Comparison of ENCODE assay signal across 8 mouse cellular contexts in the genomic region with DNA sequence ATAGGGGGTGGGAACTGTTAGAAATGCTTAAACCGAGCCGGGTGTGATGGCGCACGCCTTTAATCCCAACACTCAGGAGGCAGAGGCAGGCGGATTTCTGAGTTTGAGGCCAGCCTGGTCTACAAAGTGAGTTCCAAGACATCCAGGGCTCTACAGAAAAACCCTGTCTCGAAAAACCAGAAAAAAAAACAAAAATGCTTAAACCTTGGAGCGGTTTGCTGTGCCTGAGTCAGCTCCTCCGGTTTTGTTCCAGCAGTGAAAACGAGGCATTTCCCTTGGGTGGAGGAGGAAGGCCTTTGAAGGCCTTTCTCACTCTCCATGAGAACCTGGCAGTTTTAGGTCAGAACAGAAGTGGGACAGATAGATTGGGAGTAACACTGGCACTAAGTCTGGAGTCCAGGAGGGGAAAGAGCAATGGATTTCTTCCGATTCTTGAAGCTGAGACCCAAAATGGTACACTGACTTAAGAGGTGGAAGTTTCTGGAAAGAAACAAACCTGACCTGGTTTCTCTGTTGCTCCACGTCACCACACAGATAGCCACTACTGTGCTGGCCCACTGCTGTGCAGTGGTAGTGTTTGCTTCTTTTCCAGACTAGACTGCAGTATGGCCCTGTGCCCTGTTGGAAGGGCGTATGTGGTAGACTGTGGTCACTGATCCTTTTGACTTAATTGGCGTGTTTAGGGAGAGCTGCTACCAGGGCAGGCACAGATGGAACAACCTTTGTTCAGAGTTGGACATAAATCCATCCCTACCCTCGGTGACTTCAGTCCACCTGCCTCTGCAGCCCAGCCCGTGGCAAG. TPM values are rescaled to one million over a fixed set of nuclear protein-coding genes. Genes with fewer than 3 reads are reported as not detected.
DNase-seq lines count a peak whose midpoint lies in the region; ATAC-seq and TF ChIP-seq lines count a peak whose summit lies in the region.

No protein-coding gene starts in this region.

- no peaks in the 10 kb centered on the region for H3K27me3 ChIP-seq in midbrain, postnatal 0 days (ENCODE audit: insufficient read depth, low read length)

- ATAC-seq in midbrain, postnatal 0 days (ENCODE audit: low FRiP score): no peak

- peaks cover 20% of the 10 kb centered on the region for H3K4me1 ChIP-seq in midbrain, postnatal 0 days (ENCODE audit: insufficient read depth, low read length)

- peak overlapping the region; percentile 77 for H3K4me2 ChIP-seq in midbrain, postnatal 0 days (ENCODE audit: low read depth, low read length, poor library complexity, severe bottlenecking)

- H3K4me3 ChIP-seq in midbrain, postnatal 0 days (ENCODE audit: low read depth, low read length): peak overlapping the region; percentile 83

- H3K36me3 ChIP-seq in midbrain, postnatal 0 days (ENCODE audit: insufficient read depth, low read length): peaks cover 14% of the 10 kb centered on the region

- peak overlapping the region; percentile 48; the same call in 1 of the 2 replicates for H3K9ac ChIP-seq in midbrain, postnatal 0 days (replicated peaks; ENCODE audit: low read length, poor library complexity, severe bottlenecking)

- no peaks in the 10 kb centered on the region for H3K9me3 ChIP-seq in midbrain, postnatal 0 days (ENCODE audit: low read length)

- H3K27ac ChIP-seq in midbrain, postnatal 0 days (ENCODE audit: low read depth, low read length): peak overlapping the region; percentile 79; the same call in 1 of the 2 replicates

- no peak for TF ChIP-seq CTCF in midbrain, postnatal 0 days (IDR thresholded peaks at IDR 0.05)

- WGBS in midbrain, postnatal 0 days: 59% methylated on average over 15 of the region's 15 CpGs

- peak; percentile 50 for DNase-seq in cerebellum, adult 9-10 months
- DNase-seq in cerebellum, postnatal 4 days (ENCODE audit: low spot score in 2 of 2): no peak
- peak; percentile 79 for DNase-seq in 3T3-L1 (ENCODE audit: low read depth, low spot score)
- DNase-seq in fibroblast of lung, adult 2 months (ENCODE audit: low read depth): peak; percentile 63
- peak; percentile 24 for DNase-seq in induced T-regulatory cell, adult 2 months (ENCODE audit: low read depth)
- no peak for DNase-seq in midbrain, postnatal 0 days (ENCODE audit: low spot score)
- no peak for DNase-seq in urinary bladder, postnatal 25 days (ENCODE audit: low spot score)
- no peak for DNase-seq in thymus, postnatal 36 days

RNA-seq across cellular contexts. Expression of gene Mthfr, which starts 1.4 kb away (rescaled TPM):
- total RNA-seq in midbrain, postnatal 0 days (2014; rRNA removed): 34.4 and 51.1 TPM in 2 replicates
- 10.1 and 12.4 TPM in 2 replicates for polyA plus RNA-seq in midbrain, postnatal 0 days (2015; fragmentation: Nextera tagmentation; extraction: Ambion mirVana)

RNA-seq across cellular contexts. Expression of gene Clcn6, which starts 1.6 kb away (rescaled TPM):
- total RNA-seq in midbrain, postnatal 0 days (2014; rRNA removed): 58.2 and 64.9 TPM in 2 replicates
- 26.1 and 26.5 TPM in 2 replicates for polyA plus RNA-seq in midbrain, postnatal 0 days (2015; fragmentation: Nextera tagmentation; extraction: Ambion mirVana)

RNA-seq across cellular contexts. Expression of gene Nppa, which starts 39.7 kb away (rescaled TPM):
- 2.2 and 2.9 TPM in 2 replicates for total RNA-seq in midbrain, postnatal 0 days (2014; rRNA removed)
- 4.5 and 6.1 TPM in 2 replicates for polyA plus RNA-seq in midbrain, postnatal 0 days (2015; fragmentation: Nextera tagmentation; extraction: Ambion mirVana)

RNA-seq across cellular contexts. Expression of gene Agtrap, which starts 47.6 kb away (rescaled TPM):
- total RNA-seq in midbrain, postnatal 0 days (2014; rRNA removed): 6.6 and 7.5 TPM in 2 replicates
- polyA plus RNA-seq in midbrain, postnatal 0 days (2015; fragmentation: Nextera tagmentation; extraction: Ambion mirVana): 7.4 and 8.6 TPM in 2 replicates

RNA-seq across cellular contexts. Expression of gene Nppb, which starts 54.6 kb away (rescaled TPM):
- total RNA-seq in midbrain, postnatal 0 days (2014; rRNA removed): not detected in 2 replicates
- 0.29 TPM in 1 of 2 replicates, not detected in the other for polyA plus RNA-seq in midbrain, postnatal 0 days (2015; fragmentation: Nextera tagmentation; extraction: Ambion mirVana)

Comparison
In these comparisons a context has a peak if more than half of its experiments do, and no peak if none do; other contexts are left out.
1. DNase-seq: peak in cerebellum, adult 9-10 months (single experiment), 3T3-L1 (single experiment), fibroblast of lung, adult 2 months (single experiment) and induced T-regulatory cell, adult 2 months (single experiment); none in cerebellum, postnatal 4 days (0 of 2), midbrain, postnatal 0 days (single experiment), urinary bladder, postnatal 25 days (single experiment) and thymus, postnatal 36 days (0 of 2).